Mouse (Mus musculus): ENCODE results near the gene Gm42669. TPM values are rescaled to one million over a fixed set of nuclear protein-coding genes. Genes with fewer than 3 reads are reported as not detected.
A peak's percentile ranks its signal among the peaks of the same experiment; 100 is the strongest.

Gene Gm42669
- under 1 TPM in 1 of 2 experiments, not detected in 1; 0.17 TPM for total RNA-seq (2021)

- DNase-seq, result no peak
- intact Hi-C loops (cut with DNase I), result no loop called here
Measured at GRCm38 (mm10) chr5:107507321-107507720, at the start of gene Gm42669. Gene Gm42669 (plus strand): TSS chr5:107507621.

GRCm38 (mm10) chr5:107462147-107463076 lies 45.0 kb upstream of the Gm42669 start:
- intact Hi-C loops (cut with DNase I), result no loop called here
- DNase-seq, result no peak

GRCm38 (mm10) chr5:107466501-107466900 lies 40.9 kb upstream of the Gm42669 start:
- DNase-seq, result no peak
- intact Hi-C loops (cut with DNase I), result no loop called here

- no peak for DNase-seq
- intact Hi-C loops (cut with DNase I), result no loop called here
Measured at GRCm38 (mm10) chr5:107467098-107467497, 40.3 kb upstream of the Gm42669 start.

- DNase-seq, result no peak
- intact Hi-C loops (cut with DNase I), result no loop called here
Measured at GRCm38 (mm10) chr5:107470600-107471329, 36.7 kb upstream of the Gm42669 start.

- intact Hi-C loops (cut with DNase I), result no loop called here
- no peak for DNase-seq
Measured at GRCm38 (mm10) chr5:107480194-107480593, 27.2 kb upstream of the Gm42669 start.

GRCm38 (mm10) chr5:107488996-107489395 lies 18.4 kb upstream of the Gm42669 start:
- DNase-seq, result no peak

GRCm38 (mm10) chr5:107491036-107491435 lies 16.4 kb upstream of the Gm42669 start:
- intact Hi-C loops (cut with DNase I), result no loop called here
- DNase-seq, result no peak

More at GRCm38 (mm10) chr5:107488996-107489395, 18.4 kb upstream of the Gm42669 start:
- intact Hi-C loops (cut with DNase I), result no loop called here

- DNase-seq, result no peak
- intact Hi-C loops (cut with DNase I), result no loop called here
Measured at GRCm38 (mm10) chr5:107492471-107492870, 14.9 kb upstream of the Gm42669 start.

- DNase-seq, result no peak
- intact Hi-C loops (cut with DNase I), result no loop called here
Measured at GRCm38 (mm10) chr5:107494759-107495158, 12.7 kb upstream of the Gm42669 start.

GRCm38 (mm10) chr5:107496047-107496446 lies 11.4 kb upstream of the Gm42669 start:
- no peak for DNase-seq
- intact Hi-C loops (cut with DNase I), result no loop called here

GRCm38 (mm10) chr5:107497519-107498501 lies 9.6 kb upstream of the Gm42669 start:
- intact Hi-C loops (cut with DNase I), result no loop called here
- no peak for DNase-seq

- intact Hi-C loops (cut with DNase I), result no loop called here
- DNase-seq, result no peak
Measured at GRCm38 (mm10) chr5:107498806-107499310, 8.6 kb upstream of the Gm42669 start.

GRCm38 (mm10) chr5:107499891-107500535 lies 7.4 kb upstream of the Gm42669 start:
- no peak for DNase-seq
- intact Hi-C loops (cut with DNase I), result no loop called here

GRCm38 (mm10) chr5:107500741-107501140 lies 6.7 kb upstream of the Gm42669 start:
- intact Hi-C loops (cut with DNase I), result no loop called here
- DNase-seq, result no peak

GRCm38 (mm10) chr5:107510503-107510902 lies 3.1 kb downstream of the Gm42669 start:
- DNase-seq, result no peak
- intact Hi-C loops (cut with DNase I), result loop anchor here (5.0 kb wide), 1 partner anchor 648 kb away; no protein-coding TSS in a partner anchor

GRCm38 (mm10) chr5:107511326-107511725 lies 3.9 kb downstream of the Gm42669 start:
- no peak for DNase-seq
- intact Hi-C loops (cut with DNase I), result loop anchor here (5.0 kb wide), 1 partner anchor 649 kb away; no protein-coding TSS in a partner anchor

GRCm38 (mm10) chr5:107513583-107513982 lies 6.2 kb downstream of the Gm42669 start:
- DNase-seq, result peak; percentile 7 to 41
- intact Hi-C loops (cut with DNase I), result loop anchor here (5.0 kb wide), 1 partner anchor 651 kb away; no protein-coding TSS in a partner anchor

- no peak for DNase-seq
- intact Hi-C loops (cut with DNase I), result no loop called here
Measured at GRCm38 (mm10) chr5:107515453-107515852, 8.0 kb downstream of the Gm42669 start.

Data from heart, postnatal 36 days (tissue).